Mouse (Mus musculus) regulatory T cell (primary cell): ENCODE results near the gene Cdkn1c.

Source experiments
- in situ Hi-C: fragments of 300-600 bp; cut with MboI, MseI; formaldehyde crosslinking; loops from one replicate; pipeline ENCODE4 v1.15.1; 2025; ENCODE audit warnings: high pct_unique_total_duplicates

Gene Cdkn1c

DNA sequence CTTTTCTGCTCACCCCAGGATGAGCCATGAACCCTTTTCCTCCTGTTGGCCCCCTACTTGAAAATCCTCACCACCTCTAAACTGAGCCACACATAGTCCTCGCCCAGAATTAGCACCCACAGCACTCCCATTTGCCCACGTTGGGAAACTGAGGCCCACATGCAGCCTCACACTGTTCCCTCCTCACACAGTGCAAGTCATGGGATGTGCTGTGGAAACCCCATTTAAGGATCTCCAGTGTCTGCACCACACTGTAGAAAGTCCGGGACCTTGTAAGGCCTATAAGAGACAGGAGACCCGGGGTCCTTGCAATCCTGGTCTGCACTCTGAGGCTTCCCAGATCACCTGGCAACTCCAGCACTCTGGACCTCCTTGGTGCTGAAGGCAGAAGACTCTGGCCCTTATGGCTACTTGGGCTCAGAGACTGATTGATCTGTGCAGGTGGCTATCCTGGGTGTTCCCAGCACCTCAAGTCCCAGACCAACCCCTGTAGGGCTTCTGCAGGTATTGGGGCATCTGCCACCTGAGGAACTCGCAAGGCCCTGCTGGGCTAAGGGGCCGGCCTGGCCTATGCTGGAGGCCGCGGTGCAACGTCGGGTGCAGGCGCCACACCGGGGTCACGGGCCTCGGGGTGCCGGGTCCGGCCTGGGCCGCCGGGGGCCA lies 23.5 kb downstream of the Cdkn1c start:
- in situ Hi-C loops: no loop called here

DNA sequence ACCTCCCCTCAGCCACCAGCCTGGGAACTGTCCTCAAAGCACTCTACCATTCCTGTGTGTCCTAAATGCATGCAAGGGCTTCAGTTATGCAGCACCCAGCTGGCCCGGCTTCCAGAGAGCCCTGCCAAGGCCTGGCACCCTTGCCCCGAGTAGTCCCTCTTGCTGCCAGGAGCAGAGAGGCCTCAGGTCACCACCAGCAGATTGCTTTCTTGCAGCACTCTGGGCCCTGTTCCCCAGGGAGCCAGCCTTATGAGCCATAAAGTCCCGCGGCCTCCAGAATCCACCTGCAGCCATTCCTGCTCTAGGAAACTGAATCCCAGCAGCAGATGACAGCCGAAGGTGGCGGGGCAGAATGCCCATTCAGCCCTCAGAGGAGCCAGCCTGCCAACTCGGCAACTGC lies 27.5 kb downstream of the Cdkn1c start:
- in situ Hi-C loops: no loop called here

DNA sequence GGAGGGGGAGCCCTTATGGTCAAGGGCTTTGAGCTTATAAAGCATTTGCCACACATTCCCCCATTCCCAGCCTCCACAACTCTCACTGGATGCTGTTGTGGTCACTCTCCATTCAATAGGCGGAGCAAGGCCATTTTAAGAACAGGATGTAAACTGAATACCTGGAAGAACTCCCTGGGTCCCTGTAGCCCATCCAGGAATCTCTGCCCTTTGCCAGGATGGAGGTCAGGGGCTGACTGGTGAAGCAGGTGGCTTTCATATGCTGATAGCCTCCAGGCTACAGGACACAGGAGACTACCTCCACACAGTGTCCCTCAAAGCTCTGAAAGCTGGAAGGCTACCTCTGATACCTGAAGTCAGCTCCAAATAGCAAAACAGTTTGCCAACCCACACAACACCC lies 28.2 kb downstream of the Cdkn1c start:
- in situ Hi-C loops: no loop called here

DNA sequence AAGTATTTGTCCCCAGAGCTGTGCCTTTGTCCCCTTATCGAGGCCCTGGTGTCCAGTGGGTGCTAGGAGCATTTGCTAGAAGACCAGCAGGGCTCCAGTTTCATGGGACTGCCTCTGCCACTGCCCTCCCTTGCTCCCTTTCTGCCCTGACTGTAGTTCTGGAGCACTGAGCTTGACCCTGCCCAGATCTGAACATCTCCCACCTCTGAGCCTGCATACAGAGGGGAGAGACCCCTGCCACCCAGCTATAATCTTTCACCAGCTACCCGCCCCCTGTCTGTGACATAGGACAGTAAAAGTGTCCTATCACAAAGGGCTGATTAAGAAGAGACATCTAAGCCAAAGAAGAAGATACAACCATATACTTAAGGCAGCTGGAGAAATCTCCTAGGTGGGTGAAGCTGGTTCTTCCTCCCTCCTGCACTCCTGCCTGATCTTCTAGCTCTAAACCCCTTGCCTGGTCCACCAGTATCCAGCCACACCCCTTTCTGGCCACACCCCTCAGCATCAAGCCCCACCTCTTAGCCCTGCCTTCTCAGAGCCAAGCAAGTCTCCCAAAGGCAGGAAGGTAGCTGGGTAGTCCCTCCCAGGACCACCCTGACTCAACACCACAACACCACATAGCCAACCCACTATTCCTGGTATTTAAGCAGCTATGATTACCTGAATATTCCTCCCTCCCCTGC lies 31.9 kb downstream of the Cdkn1c start:
- in situ Hi-C loops: loop anchor here (10.0 kb wide), 1 partner anchor 504 kb away; no protein-coding TSS in a partner anchor

DNA sequence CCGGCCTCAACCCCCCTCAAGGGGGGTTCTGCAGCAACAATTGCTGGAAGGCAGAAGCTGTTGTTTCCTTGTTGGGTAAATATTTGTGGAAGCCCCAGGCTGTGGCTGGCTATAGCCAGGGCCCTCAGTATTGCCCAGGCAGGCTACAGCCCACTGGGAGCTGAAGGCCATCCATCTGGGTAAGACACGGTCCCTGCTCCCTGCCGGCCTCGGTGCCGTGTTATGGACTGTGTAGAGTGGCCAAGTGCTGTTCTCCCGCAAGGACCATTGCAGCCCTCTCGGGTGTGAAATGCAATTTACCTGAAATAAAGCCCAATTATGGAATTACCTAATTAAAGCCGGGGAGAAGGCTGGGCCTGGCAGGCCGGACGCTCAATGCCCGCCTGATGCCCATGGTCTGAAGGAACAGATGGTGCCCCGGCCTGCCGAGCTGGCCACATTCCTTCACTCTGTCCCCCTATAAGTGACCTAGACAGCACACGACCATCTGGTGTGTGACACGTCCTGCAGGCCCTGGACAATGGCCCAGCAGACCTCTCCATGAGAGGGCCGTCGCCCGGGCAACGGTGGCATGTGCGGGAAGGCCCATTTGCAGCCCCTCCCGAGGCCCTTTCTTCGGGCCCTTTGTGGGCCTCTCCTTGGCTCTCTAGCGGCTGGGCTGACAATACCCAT lies 32.6 kb downstream of the Cdkn1c start:
- in situ Hi-C loops: loop anchor here (10.0 kb wide), 1 partner anchor 503 kb away; no protein-coding TSS in a partner anchor

DNA sequence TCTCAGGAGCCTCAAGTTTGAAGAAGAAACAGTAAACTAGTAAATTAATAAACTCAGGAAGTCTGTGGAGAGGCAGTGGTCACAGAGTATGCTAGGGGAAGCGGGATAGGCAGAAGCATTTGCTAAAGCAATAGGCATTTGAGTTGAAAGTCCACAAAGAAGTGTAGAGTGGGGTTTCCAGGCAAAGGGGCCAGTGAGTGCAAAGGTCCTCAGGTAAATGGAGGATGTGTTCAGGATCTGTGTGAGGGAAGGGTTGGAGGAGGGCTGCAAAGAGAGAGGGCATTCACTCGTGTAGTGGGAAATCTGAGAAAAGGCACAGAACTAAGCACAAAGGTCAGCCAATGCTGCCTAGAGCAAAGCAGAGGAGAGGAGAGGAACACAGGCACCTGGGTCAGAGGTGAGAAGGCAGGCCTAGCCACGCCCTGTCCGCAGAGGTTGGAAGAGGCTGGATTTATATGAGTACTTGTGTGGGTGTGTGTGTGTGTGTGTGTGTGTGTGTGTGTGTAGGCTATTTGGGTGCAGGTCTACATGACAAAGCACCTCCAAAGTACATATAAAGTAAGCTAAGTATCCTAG lies 41.2 kb downstream of the Cdkn1c start:
- in situ Hi-C loops: loop anchor here (10.0 kb wide), 1 partner anchor 495 kb away; no protein-coding TSS in a partner anchor

DNA sequence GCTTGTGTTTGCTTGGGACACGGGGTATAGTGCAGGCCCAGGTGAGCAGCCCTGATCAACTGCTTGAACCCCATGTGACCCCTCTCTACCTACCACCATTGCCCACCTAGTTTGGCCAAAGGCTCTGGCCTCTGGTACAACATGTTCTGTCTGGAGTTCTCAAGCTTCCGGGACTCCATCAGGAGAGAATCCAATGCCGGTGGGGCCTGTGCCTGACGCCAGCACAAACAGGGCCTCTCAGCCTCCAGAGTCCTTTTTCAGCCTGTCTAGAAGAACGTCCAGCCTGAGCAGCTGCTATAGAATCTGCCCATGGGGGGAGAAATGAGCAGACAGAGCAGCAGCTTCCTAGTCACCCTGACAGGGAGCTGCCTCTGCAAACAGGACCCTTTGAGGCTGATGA lies 43.0 kb downstream of the Cdkn1c start:
- in situ Hi-C loops: no loop called here

DNA sequence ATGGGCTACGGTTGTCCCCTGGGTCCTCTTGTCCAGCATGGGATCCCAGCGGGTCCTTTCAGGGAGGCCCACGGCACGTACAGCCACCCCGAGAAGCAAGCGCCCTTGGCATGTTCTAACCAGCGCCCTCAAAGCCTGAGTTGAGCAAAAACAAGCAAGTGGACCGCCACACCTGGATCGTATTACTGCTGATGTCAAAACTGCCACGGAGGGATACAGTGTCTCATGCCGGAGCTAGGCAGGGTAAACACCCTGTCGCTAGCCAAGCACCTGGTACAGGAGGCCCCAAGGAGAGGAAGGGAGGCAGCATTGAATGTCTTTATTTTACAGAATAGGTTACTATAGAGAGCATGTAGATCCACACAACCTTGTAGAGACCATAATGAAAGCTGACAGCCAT lies 44.4 kb downstream of the Cdkn1c start:
- in situ Hi-C loops: no loop called here

DNA sequence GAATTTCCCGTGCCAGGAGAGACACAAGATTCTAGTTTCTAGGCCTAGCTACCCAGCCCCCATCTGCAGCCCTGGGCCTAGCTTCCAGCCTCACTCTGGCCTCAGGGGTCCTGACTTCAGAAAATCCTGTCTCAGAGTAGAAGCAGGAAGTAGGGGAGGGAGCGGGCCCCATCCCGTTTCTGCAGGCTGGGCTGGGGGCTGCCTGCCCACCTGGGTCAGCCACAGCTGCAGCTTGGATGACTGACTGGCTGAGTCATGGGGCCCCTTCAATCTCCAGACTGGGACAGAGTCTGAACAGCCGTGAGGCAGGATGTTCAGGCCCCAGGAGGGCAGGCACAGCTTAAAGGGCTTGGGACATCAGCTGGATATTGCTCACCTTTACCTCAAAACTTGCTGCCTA lies 45.8 kb downstream of the Cdkn1c start:
- in situ Hi-C loops: no loop called here

DNA sequence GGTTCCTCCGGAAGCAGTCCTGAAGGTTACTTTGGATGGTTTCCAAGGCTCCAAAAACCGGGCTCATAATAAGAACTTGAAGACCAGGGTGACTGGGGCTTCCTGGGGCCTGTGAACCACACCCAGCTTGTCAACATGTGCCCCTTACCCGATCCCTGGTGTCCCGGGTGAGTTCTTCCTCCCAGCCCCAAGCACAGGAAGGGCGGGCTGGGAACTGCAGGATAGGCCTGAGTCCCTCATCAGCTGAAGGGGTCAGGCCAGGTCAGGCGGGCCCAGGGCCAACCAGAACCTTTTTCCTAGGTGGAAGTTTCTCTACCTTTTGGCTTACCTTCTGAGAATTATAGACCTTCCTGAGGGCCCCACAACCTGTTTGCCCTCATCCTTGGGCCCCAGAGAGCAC lies 48.2 kb downstream of the Cdkn1c start:
- in situ Hi-C loops: no loop called here

DNA sequence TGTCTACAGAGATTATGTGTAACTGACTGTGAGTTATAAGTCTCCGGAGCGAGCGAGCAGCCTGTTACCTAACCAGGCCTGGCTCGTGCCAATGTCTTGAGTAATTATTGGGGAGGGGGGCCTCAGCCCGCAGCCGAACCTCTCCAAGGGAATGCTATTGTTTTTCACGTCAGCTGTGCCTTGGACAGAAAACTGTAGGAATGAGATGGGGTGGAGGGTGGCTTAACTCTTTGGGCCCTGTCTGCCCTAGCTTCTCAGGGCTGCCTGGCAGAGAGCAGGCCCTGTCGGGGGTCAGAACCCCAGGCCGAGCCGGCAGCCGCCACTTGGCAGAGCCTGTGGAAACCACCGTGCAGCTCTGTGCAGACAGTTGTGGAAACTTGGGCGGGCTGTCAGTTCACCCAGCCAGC lies 52.2 kb downstream of the Cdkn1c start:
- in situ Hi-C loops: no loop called here
